Mouse (Mus musculus) CH12.LX (cell line): Measurements from ENCODE around the gene Mtch2. TPM values are rescaled to one million over a fixed set of nuclear protein-coding genes. Genes with fewer than 3 reads are reported as not detected.

ENCODE experiments used
- DNase-seq: peaks from one replicate; pipeline ENCODE4 v3.0.0-alpha.2; 2013; ENCODE audit errors: extremely low read depth
- H3K27ac ChIP-seq: 2 replicates; pipeline ENCODE4 v1.5.1; 2012; ENCODE audit warnings: low read depth, mild to moderate bottlenecking, control low read depth, moderate library complexity; ENCODE audit not compliant: insufficient read depth
- H3K27me3 ChIP-seq: replicated peaks from 2 replicates; pipeline ENCODE3; 2012; ENCODE audit warnings: inconsistent platforms
- H3K36me3 ChIP-seq, 2 experiments: replicated peaks in 1 of 2; 2 replicates each; pipeline versions ENCODE3 to v1.6.1; 2012; ENCODE audit warnings: inconsistent platforms in 1 of 2, low read length in 1 of 2, mild to moderate bottlenecking in 1 of 2, mixed read lengths in 1 of 2, moderate library complexity in 1 of 2; ENCODE audit not compliant: control insufficient read depth in 1 of 2, insufficient read depth in 1 of 2
- H3K4me1 ChIP-seq, 2 experiments: 2 replicates each; pipeline ENCODE4 v1.6.1; 2012; ENCODE audit warnings: inconsistent platforms in 1 of 2, moderate library complexity in 1 of 2; ENCODE audit not compliant: insufficient read depth in 2 of 2, control insufficient read depth in 1 of 2
- H3K4me2 ChIP-seq: 2 replicates; pipeline ENCODE4 v1.6.1; 2012; ENCODE audit warnings: low read depth, mild to moderate bottlenecking, control low read depth; ENCODE audit not compliant: poor library complexity, insufficient read depth, severe bottlenecking
- H3K4me3 ChIP-seq, 3 experiments: fragments of 150-350 bp in 1 of 3; sonication (generic) in 1 of 3; replicated peaks in 1 of 3; 2 replicates each; pipeline versions ENCODE3 to v1.5.1; 2011 to 2012; ENCODE audit warnings: low read depth in 2 of 3, low read length in 2 of 3, mild to moderate bottlenecking in 2 of 3, moderate library complexity in 2 of 3, control low read depth in 1 of 3, improper control_type of control experiment in 1 of 3, inconsistent platforms in 1 of 3, mixed read lengths in 1 of 3; ENCODE audit not compliant: poor library complexity in 1 of 3
- H3K79me2 ChIP-seq: replicated peaks from 2 replicates; pipeline ENCODE4 v1.6.1; 2012; ENCODE audit warnings: mild to moderate bottlenecking, moderate library complexity; ENCODE audit not compliant: control insufficient read depth, poor library complexity, insufficient read depth, severe bottlenecking; ENCODE audit errors: extremely low read depth
- H3K9ac ChIP-seq: 2 replicates; pipeline ENCODE4 v1.6.1; 2012; ENCODE audit warnings: low read depth, mild to moderate bottlenecking, control low read depth, moderate library complexity; ENCODE audit not compliant: insufficient read depth
- H3K9me3 ChIP-seq: replicated peaks from 2 replicates; pipeline ENCODE3; 2012; ENCODE audit warnings: low read length, inconsistent platforms, mixed read lengths
- CHD1 ChIP-seq: IDR thresholded peaks from 2 replicates; pipeline ENCODE4 v1.6.1; 2012; ENCODE audit warnings: low read depth, low read length, improper control_type of control experiment, inconsistent platforms
- CTCF ChIP-seq, 2 experiments: IDR thresholded peaks in 1 of 2; conservative IDR thresholded peaks in 1 of 2; 2 replicates each; pipeline ENCODE4 v1.5.1; 2011 to 2012; ENCODE audit warnings: low read depth in 2 of 2, low read length in 2 of 2, improper control_type of control experiment in 1 of 2, inconsistent platforms in 1 of 2, mild to moderate bottlenecking in 1 of 2, moderate library complexity in 1 of 2
- E2F4 ChIP-seq: IDR thresholded peaks from 2 replicates; pipeline ENCODE4 v1.6.1; 2011; ENCODE audit warnings: low read depth, low read length, improper control_type of control experiment; ENCODE audit not compliant: insufficient replicate concordance
- EP300 ChIP-seq: IDR thresholded peaks from 2 replicates; pipeline ENCODE4 v1.6.1; 2011; ENCODE audit warnings: low read length, improper control_type of control experiment
- ETS1 ChIP-seq: conservative IDR thresholded peaks from 2 replicates; pipeline ENCODE4 v1.6.1; 2012; ENCODE audit warnings: low read depth, mild to moderate bottlenecking, inconsistent platforms, low read length, improper control_type of control experiment, moderate library complexity
- GABPA ChIP-seq: IDR thresholded peaks from 2 replicates; pipeline ENCODE4 v1.6.1; 2012; ENCODE audit warnings: low read depth, low read length, improper control_type of control experiment, inconsistent platforms; ENCODE audit not compliant: insufficient replicate concordance
- HCFC1 ChIP-seq: IDR thresholded peaks from 2 replicates; pipeline ENCODE4 v1.6.1; 2012; ENCODE audit warnings: low read depth, mild to moderate bottlenecking, inconsistent platforms, low read length, improper control_type of control experiment
- IRF4 ChIP-seq: IDR thresholded peaks from 2 replicates; pipeline ENCODE4 v1.6.1; 2014; ENCODE audit warnings: low read depth, mild to moderate bottlenecking, inconsistent platforms, low read length, improper control_type of control experiment
- KAT2A ChIP-seq: IDR thresholded peaks from 2 replicates; pipeline ENCODE4 v1.6.1; 2012; ENCODE audit warnings: low read length, improper control_type of control experiment, inconsistent platforms; ENCODE audit not compliant: insufficient replicate concordance
- MAFK ChIP-seq: IDR thresholded peaks from 2 replicates; pipeline ENCODE4 v1.6.1; 2011; ENCODE audit warnings: low read length, improper control_type of control experiment; ENCODE audit not compliant: insufficient replicate concordance
- MAX ChIP-seq: IDR thresholded peaks from 2 replicates; pipeline ENCODE4 v1.6.1; 2011; ENCODE audit warnings: low read length, improper control_type of control experiment
- MAZ ChIP-seq: IDR thresholded peaks from 2 replicates; pipeline ENCODE4 v1.6.1; 2012; ENCODE audit warnings: low read depth, mild to moderate bottlenecking, inconsistent platforms, low read length, improper control_type of control experiment, moderate library complexity
- NELFE ChIP-seq: IDR thresholded peaks from 2 replicates; pipeline ENCODE4 v1.6.1; 2011; ENCODE audit warnings: low read depth, low read length, improper control_type of control experiment
- PAX5 ChIP-seq: IDR thresholded peaks from 2 replicates; pipeline ENCODE4 v1.6.1; 2012; ENCODE audit warnings: low read length, inconsistent platforms, mixed read lengths
- POLR2AphosphoS2 ChIP-seq: IDR thresholded peaks from 2 replicates; pipeline ENCODE4 v1.6.1; 2011; ENCODE audit warnings: low read depth, low read length, improper control_type of control experiment
- RAD21 ChIP-seq: IDR thresholded peaks from 2 replicates; pipeline ENCODE4 v1.6.1; 2011; ENCODE audit warnings: low read depth, mild to moderate bottlenecking, low read length, improper control_type of control experiment, moderate library complexity
- SMC3 ChIP-seq: IDR thresholded peaks from 2 replicates; pipeline ENCODE4 v1.6.1; 2011; ENCODE audit warnings: low read depth, low read length, improper control_type of control experiment
- USF1 ChIP-seq: IDR thresholded peaks from 2 replicates; pipeline ENCODE4 v1.6.1; 2014; ENCODE audit warnings: low read depth, mild to moderate bottlenecking, inconsistent platforms, low read length, improper control_type of control experiment
- dilution Hi-C: fragments of 300-500 bp; cut with MboI; formaldehyde crosslinking; loops from 2 replicates; pipeline ENCODE4 v1.14.3; 2020; ENCODE audit warnings: low sequenced_read_pairs; ENCODE audit not compliant: extremely low pct_unique_long_range_greater_than_20kb, extremely low pct_ligation_motif_present
- in situ Hi-C: fragments of 300-500 bp; cut with MboI; formaldehyde crosslinking; loops from 3 replicates; pipeline ENCODE4 v1.14.3; 2019; ENCODE audit warnings: low sequenced_read_pairs, low pct_ligation_motif_present, low pct_unique_long_range_greater_than_20kb, mixed read lengths
- polyA plus RNA-seq: library from polyadenylated mRNA; unstranded; fragments of >175 nt; gene quantifications from 2 replicates; pipeline ENCODE4 v1.2.1, GENCODE M21; 2012; ENCODE audit warnings: low read depth; ENCODE audit not compliant: insufficient read length
- total RNA-seq, 2 experiments: library from RNA; depleted of rRNA; stranded (reverse); fragments of 300-350 nt in 1 of 2; fragments of >200 nt in 1 of 2; gene quantifications; 2 replicates each; pipeline ENCODE4 v1.2.3; 2012 to 2014

Gene Mtch2
- total and polyA plus RNA-seq, 3 experiments = 70.0 to 162 (median 158) TPM

GRCm38 (mm10) chr2:90848331-90848730 lies 1.4 kb downstream of the Mtch2 start:
- H3K27ac ChIP-seq = no peak overlapping the region
- no peaks in the 10 kb centered on the region for H3K27me3 ChIP-seq
- no peaks in the 10 kb centered on the region for H3K9me3 ChIP-seq
- DNase-seq = no peak
- H3K4me1 ChIP-seq = peaks cover 0 to 29% of the 10 kb centered on the region in 2 experiments; a peak in 2 of 4 replicates
- peak overlapping the region; percentile 51 for H3K9ac ChIP-seq
- TF ChIP-seq ETS1 (no peak), SMC3 (no peak), MAFK (no peak)
- dilution Hi-C loops (no loop called here), in situ Hi-C loops (no loop called here)
- H3K79me2 ChIP-seq = peaks cover 20% of the 10 kb centered on the region
- peaks cover 22 to 40% of the 10 kb centered on the region in 2 experiments for H3K36me3 ChIP-seq
- peak overlapping the region; percentile 93 for H3K4me2 ChIP-seq
- peak overlapping the region in 2 of 3 experiments; percentile 74 to 85 for H3K4me3 ChIP-seq

GRCm38 (mm10) chr2:90850401-90850800 lies 3.4 kb downstream of the Mtch2 start:
- no peak for DNase-seq
- in situ Hi-C loops = no loop called here
- Histone ChIP-seq H3K36me3 (peaks cover 32 to 59% of the 10 kb centered on the region in 2 experiments), H3K27ac (no peak overlapping the region), H3K27me3 (no peaks in the 10 kb centered on the region), H3K4me2 (no peak overlapping the region), H3K9me3 (no peaks in the 10 kb centered on the region), H3K79me2 (peaks cover 24% of the 10 kb centered on the region), H3K4me3 (no peak overlapping the region), H3K9ac (no peak overlapping the region), H3K4me1 (peaks cover 0 to 29% of the 10 kb centered on the region in 2 experiments; a peak in 2 of 4 replicates)
- dilution Hi-C loops = no loop called here
- TF ChIP-seq POLR2AphosphoS2 = no peak
- TF ChIP-seq NELFE = no peak
- TF ChIP-seq IRF4 = no peak
- TF ChIP-seq EP300 = no peak
- no peak for TF ChIP-seq GABPA
- no peak for TF ChIP-seq CHD1
- TF ChIP-seq HCFC1 = no peak
- no peak for TF ChIP-seq E2F4
- no peak for TF ChIP-seq USF1
- TF ChIP-seq MAZ = no peak
- TF ChIP-seq KAT2A = no peak
- no peak for TF ChIP-seq RAD21

DNA sequence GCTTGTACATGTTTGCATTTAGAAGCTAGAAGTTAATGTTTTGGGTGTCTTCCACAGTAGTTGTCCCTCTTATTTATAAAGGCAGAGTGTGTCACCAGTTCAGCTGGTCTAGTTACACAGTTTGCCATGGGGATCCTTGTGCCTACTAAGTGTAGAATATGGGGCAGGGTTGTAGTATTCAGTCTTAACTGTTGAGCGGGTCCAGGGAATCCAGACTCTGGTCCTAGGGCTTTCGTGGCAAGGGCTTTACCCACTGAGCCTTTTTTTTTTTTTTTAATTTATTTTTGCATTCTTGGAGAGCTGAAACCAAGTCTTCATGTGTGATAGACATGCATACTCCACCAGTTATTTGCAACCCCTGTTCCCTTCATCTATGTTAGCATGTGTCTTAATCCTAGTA lies 14.5 kb downstream of the Mtch2 start:
- TF ChIP-seq NELFE = no peak
- no peak for TF ChIP-seq CTCF (conservative IDR thresholded peaks at IDR 0.05 in 1 of 2, IDR thresholded peaks at IDR 0.05 in 1 of 2; ENCODE audit: low read depth in 2 of 2, low read length in 2 of 2)
- TF ChIP-seq E2F4 = no peak
- TF ChIP-seq MAX = no peak
- TF ChIP-seq PAX5 = no peak
- TF ChIP-seq, all 38 proteins: peak for 0
- Histone ChIP-seq H3K9me3 (no peaks in the 10 kb centered on the region), H3K4me2 (no peak overlapping the region), H3K4me1 (no peaks in the 10 kb centered on the region), H3K27me3 (no peaks in the 10 kb centered on the region), H3K4me3 (no peak overlapping the region), H3K9ac (no peak overlapping the region), H3K27ac (no peak overlapping the region), H3K36me3 (peaks cover 34 to 85% of the 10 kb centered on the region in 2 experiments), H3K79me2 (no peaks in the 10 kb centered on the region)
- DNase-seq = no peak
- in situ Hi-C loops (no loop called here), dilution Hi-C loops (no loop called here)
